Mouse (Mus musculus) embryonic facial prominence, embryonic 12.5 days (tissue): ENCODE measurements around the gene Zswim8. TPM values are rescaled to one million over a fixed set of nuclear protein-coding genes. Genes with fewer than 3 reads are reported as not detected.

ENCODE experiments used
- ATAC-seq: fragments of 200-750 bp; cut with Nextera tagmentation; 2 replicates; pipeline ENCODE4 v1.8.0; 2017; ENCODE audit not compliant: insufficient number of reproducible peaks, insufficient read depth, low FRiP score, low TSS enrichment
- H3K27ac ChIP-seq: fragments of 300-500 bp; sonication (generic); 2 replicates; pipeline ENCODE4 v1.5.1; 2016; ENCODE audit warnings: mild to moderate bottlenecking
- H3K27me3 ChIP-seq: fragments of 300-500 bp; sonication (generic); 2 replicates; pipeline ENCODE4 v1.6.1; 2016; ENCODE audit warnings: mild to moderate bottlenecking, moderate library complexity
- H3K36me3 ChIP-seq: fragments of 300-500 bp; sonication (generic); 2 replicates; pipeline ENCODE4 v1.6.1; 2016; ENCODE audit warnings: mild to moderate bottlenecking
- H3K4me1 ChIP-seq: fragments of 300-500 bp; sonication (generic); 2 replicates; pipeline ENCODE4 v1.6.1; 2016
- H3K4me2 ChIP-seq: fragments of 300-500 bp; sonication (generic); replicated peaks from 2 replicates; pipeline ENCODE4 v1.6.1; 2016; ENCODE audit warnings: mild to moderate bottlenecking, moderate library complexity
- H3K4me3 ChIP-seq: fragments of 300-500 bp; sonication (generic); 2 replicates; pipeline ENCODE4 v1.5.1; 2016; ENCODE audit warnings: mild to moderate bottlenecking
- H3K9ac ChIP-seq: fragments of 300-500 bp; sonication (generic); 2 replicates; pipeline ENCODE4 v1.6.1; 2016; ENCODE audit warnings: mild to moderate bottlenecking, moderate library complexity
- H3K9me3 ChIP-seq: fragments of 300-500 bp; sonication (generic); 2 replicates; pipeline ENCODE4 v1.6.1; 2016; ENCODE audit warnings: mild to moderate bottlenecking, moderate library complexity
- WGBS: fragments of 180-500 bp; shearing (Covaris S2); methylation state at CpG from one replicate; pipeline ENCODE4 v1.1.7; 2016; 5-methylcytosine and 5-hydroxymethylcytosine counted together
- polyA plus RNA-seq: library from polyadenylated mRNA; unstranded; fragments of >200 nt; fragmentation: Nextera tagmentation; extraction: Ambion mirVana; gene quantifications from 2 replicates; pipeline ENCODE4 v1.2.1, GENCODE M21; 2016

Zswim8 gene
- polyA plus RNA-seq: 45.8 and 49.1 TPM in 2 replicates

DNA sequence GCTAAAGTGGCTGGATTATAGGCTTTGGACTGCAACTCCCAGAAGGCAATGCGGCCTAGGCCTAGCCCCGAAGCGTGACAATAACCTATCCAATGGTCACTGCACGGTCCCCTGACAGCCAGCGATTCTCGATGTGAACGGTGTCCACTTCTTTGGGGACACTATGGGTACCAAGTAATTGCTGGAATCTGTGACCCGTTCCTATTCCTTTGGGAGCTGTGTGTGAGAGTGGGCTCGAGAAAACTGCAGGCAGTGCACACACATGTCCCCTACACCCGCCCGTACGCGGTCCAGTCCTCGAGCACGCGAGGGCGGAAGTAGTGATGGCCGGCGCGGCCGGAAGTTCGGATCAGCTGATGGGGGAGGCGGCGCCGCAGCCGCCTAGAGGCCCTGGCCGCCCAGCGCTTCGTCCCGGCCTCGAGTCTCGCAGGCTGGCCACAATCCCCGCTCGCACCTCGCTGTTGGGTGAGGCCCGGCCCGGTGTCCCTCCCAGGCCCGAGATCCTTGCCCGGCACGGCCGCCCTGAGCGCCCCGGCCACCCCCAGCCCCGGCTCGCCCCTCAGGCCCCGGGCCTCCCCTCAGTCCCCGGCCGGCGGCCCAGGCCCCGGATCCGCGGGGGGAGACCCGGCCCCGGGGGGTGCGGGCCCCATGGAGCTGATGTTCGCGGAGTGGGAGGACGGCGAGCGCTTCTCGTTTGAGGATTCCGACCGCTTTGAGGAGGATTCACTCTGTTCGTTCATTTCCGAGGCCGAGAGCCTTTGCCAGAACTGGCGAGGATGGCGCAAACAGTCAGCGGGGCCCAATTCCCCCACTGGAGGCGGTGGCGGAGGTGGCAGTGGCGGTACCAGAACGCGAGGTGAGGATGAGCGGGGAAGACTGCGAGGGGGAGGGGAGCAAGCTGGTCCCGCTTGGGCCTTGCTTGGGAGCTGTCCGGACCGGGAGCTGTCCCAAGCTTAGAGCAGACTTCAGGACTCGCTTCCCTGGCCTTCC is at the start of gene Zswim8:
Zswim8 (plus strand) TSS at position 352 of the 990 bp plus-strand sequence.
- H3K27ac ChIP-seq: peak within 1 kb of the TSS; percentile 85
- H3K9me3 ChIP-seq: no peaks in the 10 kb centered on the region
- peaks cover 19% of the 10 kb centered on the region for H3K4me1 ChIP-seq
- H3K36me3 ChIP-seq: peaks cover 40% of the 10 kb centered on the region
- no peaks in the 10 kb centered on the region for H3K27me3 ChIP-seq
- peak within 1 kb of the TSS; percentile 100 for H3K4me3 ChIP-seq
- peak within 1 kb of the TSS; percentile 82 for H3K4me2 ChIP-seq
- WGBS: under 1% methylated on average over 80 of the region's 80 CpGs
- peak within 1 kb of the TSS; percentile 98 for H3K9ac ChIP-seq
- peak; percentile 85 for ATAC-seq

DNA sequence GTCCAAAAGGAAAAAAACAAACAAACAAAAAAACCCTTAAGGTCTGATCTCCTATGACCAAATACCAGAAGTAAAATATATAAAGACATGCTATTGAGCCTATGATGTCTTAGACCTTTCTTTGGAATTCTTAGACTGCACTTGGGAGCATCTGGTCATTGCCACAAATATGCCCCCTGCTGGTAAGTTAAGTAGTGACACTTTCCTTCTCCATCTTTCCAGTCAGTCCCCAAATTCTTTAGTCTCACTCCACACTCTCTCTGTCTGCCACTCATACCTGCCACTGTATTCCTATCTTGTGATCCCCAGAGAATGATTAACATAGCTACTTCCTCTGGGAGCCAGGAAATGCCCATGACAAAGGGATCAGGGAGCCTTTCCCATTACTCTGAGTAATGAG is 49.0 kb upstream of the Zswim8 start:
- Histone ChIP-seq H3K27ac (no peak overlapping the region), H3K4me1 (peaks cover 10% of the 10 kb centered on the region), H3K4me3 (no peak overlapping the region), H3K36me3 (no peaks in the 10 kb centered on the region), H3K27me3 (no peaks in the 10 kb centered on the region), H3K9ac (no peak overlapping the region), H3K4me2 (no peak overlapping the region), H3K9me3 (no peaks in the 10 kb centered on the region)
- no peak for ATAC-seq

- ATAC-seq: no peak
- no peak overlapping the region for H3K4me2 ChIP-seq
- H3K27me3 ChIP-seq: no peaks in the 10 kb centered on the region
- WGBS: 84% methylated on average over 6 of the region's 6 CpGs
- no peak overlapping the region for H3K4me3 ChIP-seq
- no peak overlapping the region for H3K27ac ChIP-seq
- H3K9me3 ChIP-seq: no peaks in the 10 kb centered on the region
- no peaks in the 10 kb centered on the region for H3K36me3 ChIP-seq
- no peak overlapping the region for H3K9ac ChIP-seq
- peaks cover 10% of the 10 kb centered on the region for H3K4me1 ChIP-seq
Observed at GRCm38 (mm10) chr14:20658902-20659301, 48.5 kb upstream of the Zswim8 start.

DNA sequence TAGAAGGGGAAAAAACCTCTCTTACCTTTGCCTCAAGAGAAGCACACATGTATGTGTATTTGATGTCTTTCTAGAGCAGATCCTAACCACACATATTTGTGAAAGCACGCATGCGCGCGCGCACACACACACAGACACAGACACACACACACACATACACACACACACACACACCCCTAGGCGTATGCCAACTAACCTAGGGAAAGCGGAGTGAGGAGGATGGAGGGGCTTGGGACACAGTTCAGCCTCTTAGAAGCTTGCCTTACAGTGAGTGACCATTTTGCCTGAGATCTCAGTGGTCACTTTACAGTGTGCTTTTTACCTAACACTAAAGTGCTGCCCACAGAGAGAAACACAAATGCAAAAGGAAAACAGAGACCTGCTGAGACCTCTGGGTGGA is 47.7 kb upstream of the Zswim8 start:
- 98% methylated on average over 7 of the region's 7 CpGs for WGBS
- Histone ChIP-seq H3K9ac (no peak overlapping the region), H3K27ac (no peak overlapping the region), H3K4me2 (no peak overlapping the region), H3K9me3 (no peaks in the 10 kb centered on the region), H3K36me3 (no peaks in the 10 kb centered on the region), H3K4me1 (peaks cover 10% of the 10 kb centered on the region), H3K4me3 (no peak overlapping the region), H3K27me3 (no peaks in the 10 kb centered on the region)
- no peak for ATAC-seq

DNA sequence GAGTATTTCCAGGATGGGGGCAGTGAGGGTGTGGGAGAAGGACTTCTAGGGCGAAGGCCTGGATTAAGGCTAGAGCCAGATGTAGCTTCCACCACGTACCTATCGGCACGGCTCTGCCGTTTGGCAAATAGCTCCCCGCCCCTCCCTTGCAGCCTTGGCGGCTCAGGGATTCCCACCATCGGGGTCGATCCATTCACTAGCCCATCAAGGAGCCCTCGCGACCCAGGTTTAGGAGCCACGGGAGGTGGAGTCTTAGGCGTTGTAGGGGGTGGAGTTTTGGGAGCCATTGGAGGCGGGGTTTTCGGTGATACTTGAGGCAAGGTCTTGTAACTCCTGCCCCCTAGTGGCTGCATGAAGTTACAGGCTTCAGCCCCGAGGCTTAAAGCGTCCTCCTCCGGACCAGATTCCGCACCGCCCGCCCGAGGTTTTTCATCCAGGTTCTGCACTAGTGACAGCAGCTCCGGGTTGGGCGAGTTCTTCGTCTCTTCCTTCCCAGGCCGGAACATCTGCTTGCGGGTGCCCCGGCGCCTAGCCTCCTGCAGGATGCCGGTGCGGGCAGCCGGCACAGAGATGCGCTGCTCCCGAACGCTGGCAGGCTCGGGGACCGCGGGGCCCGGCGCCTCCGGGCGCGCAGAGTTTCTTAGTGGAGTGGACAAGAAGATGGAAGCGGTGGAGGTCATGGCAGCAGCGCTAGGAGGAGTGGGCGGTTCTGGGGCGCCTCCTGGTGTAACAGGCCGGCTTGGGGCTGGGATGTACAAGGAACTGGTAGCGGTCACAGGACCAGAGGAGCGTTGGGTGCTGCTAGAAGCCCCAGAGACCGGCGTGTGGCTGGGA is 46.3 kb upstream of the Zswim8 start:
- peak overlapping the region; percentile 71 for H3K4me2 ChIP-seq
- H3K9me3 ChIP-seq: no peaks in the 10 kb centered on the region
- H3K27me3 ChIP-seq: no peaks in the 10 kb centered on the region
- peak overlapping the region; percentile 74 for H3K9ac ChIP-seq
- peak overlapping the region; percentile 55 for H3K4me3 ChIP-seq
- under 1% methylated on average over 52 of the region's 52 CpGs for WGBS
- ATAC-seq: peak; percentile 69
- H3K36me3 ChIP-seq: no peaks in the 10 kb centered on the region
- peak overlapping the region; percentile 87 for H3K27ac ChIP-seq
- peaks cover 10% of the 10 kb centered on the region for H3K4me1 ChIP-seq

DNA sequence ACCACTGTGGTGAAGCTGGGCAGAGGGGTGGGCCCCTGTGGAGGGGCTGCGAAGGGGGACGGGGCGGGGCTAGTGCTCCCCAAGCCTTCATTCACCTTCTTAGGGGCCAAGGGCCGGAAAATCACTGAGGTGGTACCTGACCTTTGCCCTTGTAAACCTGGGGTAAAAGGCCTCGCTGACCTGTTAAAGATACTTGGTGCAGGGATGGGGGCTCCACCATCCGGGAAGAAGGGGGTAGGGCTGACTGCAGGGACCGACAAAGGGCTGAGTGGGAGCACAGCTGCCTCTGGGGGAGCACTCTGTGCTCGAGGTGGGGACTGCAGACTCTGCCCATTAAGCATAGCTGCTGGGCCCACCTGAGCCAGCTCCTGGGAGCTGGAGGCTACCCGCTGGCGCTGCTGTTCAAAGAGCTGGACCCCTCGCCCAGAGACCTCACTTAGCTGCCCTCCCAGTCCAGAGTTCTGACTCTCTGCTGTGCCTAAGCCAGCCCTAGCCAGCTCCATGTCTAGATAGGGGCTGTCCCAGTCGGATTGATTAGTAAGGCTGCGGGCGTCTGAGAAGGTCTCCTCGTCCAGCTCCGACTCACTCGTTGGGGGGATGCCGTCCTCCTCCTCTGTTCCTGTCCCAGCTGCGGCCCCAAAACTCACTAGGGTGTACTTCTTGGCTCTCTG is 45.6 kb upstream of the Zswim8 start:
- peak overlapping the region; percentile 71 for H3K4me2 ChIP-seq
- H3K9me3 ChIP-seq: no peaks in the 10 kb centered on the region
- 12% methylated on average over 19 of the region's 19 CpGs for WGBS
- peak overlapping the region; percentile 74 for H3K9ac ChIP-seq
- peak overlapping the region; percentile 87 for H3K27ac ChIP-seq
- H3K4me1 ChIP-seq: peaks cover 10% of the 10 kb centered on the region
- H3K36me3 ChIP-seq: no peaks in the 10 kb centered on the region
- 0 out of 2 replicates have a peak, but pooled peaks cover 2% of the 10 kb centered on the region for H3K27me3 ChIP-seq
- peak; percentile 57 for ATAC-seq
- peak overlapping the region; percentile 55 for H3K4me3 ChIP-seq

DNA sequence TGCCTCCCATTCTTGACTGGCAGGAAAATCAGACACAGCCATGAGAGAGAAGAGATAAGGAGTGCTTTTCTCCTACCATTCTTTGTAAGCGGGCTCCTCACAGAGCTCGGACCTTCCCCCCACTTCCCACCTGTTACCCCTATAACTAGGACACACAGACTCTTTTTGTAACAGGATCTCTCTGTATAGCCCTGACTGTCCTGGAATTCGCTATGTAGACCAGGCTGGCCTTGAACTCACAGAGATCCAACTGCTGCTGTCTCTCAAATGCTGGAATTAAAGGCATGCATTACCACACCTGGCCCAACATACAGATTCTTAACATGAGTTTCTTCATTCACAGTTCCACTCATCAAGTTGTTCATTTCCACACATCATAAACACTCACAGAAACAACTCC is 44.6 kb upstream of the Zswim8 start:
- peaks cover 10% of the 10 kb centered on the region for H3K4me1 ChIP-seq
- WGBS: 82% methylated on average over 3 of the region's 3 CpGs
- 0 out of 2 replicates have a peak, but pooled peaks cover 3% of the 10 kb centered on the region for H3K27me3 ChIP-seq
- no peaks in the 10 kb centered on the region for H3K36me3 ChIP-seq
- no peak for ATAC-seq
- no peak overlapping the region for H3K9ac ChIP-seq
- no peak overlapping the region for H3K27ac ChIP-seq
- H3K9me3 ChIP-seq: no peaks in the 10 kb centered on the region
- H3K4me3 ChIP-seq: 0 out of 2 replicates have a peak overlapping the region, but pooled peaks have one; percentile 0
- H3K4me2 ChIP-seq: peak overlapping the region; percentile 71; the same call in 1 of the 2 replicates

- 0 out of 2 replicates have a peak, but pooled peaks cover 7% of the 10 kb centered on the region for H3K27me3 ChIP-seq
- WGBS: 60% methylated on average over 2 of the region's 2 CpGs
- H3K4me1 ChIP-seq: peaks cover 10% of the 10 kb centered on the region
- H3K36me3 ChIP-seq: no peaks in the 10 kb centered on the region
- no peak for ATAC-seq
- H3K27ac ChIP-seq: no peak overlapping the region
- H3K9ac ChIP-seq: no peak overlapping the region; the same call in 1 of the 2 replicates
- no peak overlapping the region for H3K4me2 ChIP-seq
- H3K4me3 ChIP-seq: 0 out of 2 replicates have a peak overlapping the region, but pooled peaks have one; percentile 4
- H3K9me3 ChIP-seq: no peaks in the 10 kb centered on the region
Observed at GRCm38 (mm10) chr14:20663601-20664000, 43.8 kb upstream of the Zswim8 start.

GRCm38 (mm10) chr14:20664436-20664835 is 42.9 kb upstream of the Zswim8 start:
- H3K9ac ChIP-seq: no peak overlapping the region; the same call in 1 of the 2 replicates
- peaks cover 10% of the 10 kb centered on the region for H3K4me1 ChIP-seq
- 0 out of 2 replicates have a peak, but pooled peaks cover 7% of the 10 kb centered on the region for H3K27me3 ChIP-seq
- H3K4me2 ChIP-seq: no peak overlapping the region
- no peaks in the 10 kb centered on the region for H3K9me3 ChIP-seq
- H3K27ac ChIP-seq: no peak overlapping the region
- WGBS: 52% methylated on average over 3 of the region's 3 CpGs
- no peaks in the 10 kb centered on the region for H3K36me3 ChIP-seq
- no peak for ATAC-seq
- 0 out of 2 replicates have a peak overlapping the region, but pooled peaks have one; percentile 4 for H3K4me3 ChIP-seq

DNA sequence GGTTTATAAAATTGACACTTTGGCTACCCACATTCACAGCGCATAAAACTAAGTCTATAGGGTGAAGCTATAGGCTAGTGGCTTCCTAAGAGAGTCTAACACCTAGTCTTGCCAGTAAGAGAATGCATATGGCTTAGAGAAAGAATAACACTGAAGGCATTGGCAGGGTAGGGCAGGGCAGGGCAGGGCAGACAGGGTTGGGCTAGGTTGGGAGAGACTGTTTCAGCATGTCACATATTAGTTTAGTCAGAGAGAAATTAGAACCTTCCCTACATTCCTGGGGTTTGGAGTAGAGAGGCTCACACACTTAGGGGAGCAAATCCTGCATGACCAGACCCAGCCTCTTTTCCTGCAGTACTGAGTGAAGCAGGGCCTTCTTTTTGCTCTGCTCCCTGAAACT is 39.9 kb upstream of the Zswim8 start:
- H3K27ac ChIP-seq: no peak overlapping the region
- H3K4me3 ChIP-seq: no peak overlapping the region
- no peak overlapping the region for H3K4me2 ChIP-seq
- H3K4me1 ChIP-seq: no peaks in the 10 kb centered on the region
- H3K9ac ChIP-seq: no peak overlapping the region
- 53% methylated on average over 1 of the region's 1 CpGs for WGBS
- H3K27me3 ChIP-seq: 0 out of 2 replicates have a peak, but pooled peaks cover 7% of the 10 kb centered on the region
- no peaks in the 10 kb centered on the region for H3K36me3 ChIP-seq
- ATAC-seq: no peak
- no peaks in the 10 kb centered on the region for H3K9me3 ChIP-seq
